Mouse (Mus musculus) neural tube, embryonic 11.5 days (tissue): Measurements from ENCODE around the gene Nanos3. TPM values are rescaled to one million over a fixed set of nuclear protein-coding genes. Genes with fewer than 3 reads are reported as not detected.

Source experiments
- ATAC-seq: fragments of 200-750 bp; cut with Nextera tagmentation; 2 replicates; pipeline ENCODE4 v1.8.0; 2017; ENCODE audit warnings: moderate number of reproducible peaks, mild to moderate bottlenecking, moderate TSS enrichment, moderate library complexity; ENCODE audit not compliant: insufficient read depth, low FRiP score, low TSS enrichment
- DNase-seq: peaks from one replicate; pipeline ENCODE4 v3.0.0-alpha.2; 2015; ENCODE audit warnings: low spot score
- H3K27ac ChIP-seq: fragments of 300-500 bp; sonication (generic); 2 replicates; pipeline ENCODE4 v1.5.1; 2014; ENCODE audit warnings: low read depth, mild to moderate bottlenecking, low read length
- H3K27me3 ChIP-seq: fragments of 300-500 bp; sonication (generic); 2 replicates; pipeline ENCODE4 v1.6.1; 2014; ENCODE audit warnings: mild to moderate bottlenecking, low read length, mixed read lengths; ENCODE audit not compliant: control insufficient read depth, insufficient read depth
- H3K36me3 ChIP-seq: fragments of 300-500 bp; sonication (generic); 2 replicates; pipeline ENCODE4 v1.6.1; 2014; ENCODE audit warnings: mild to moderate bottlenecking, low read length, moderate library complexity, mixed read lengths; ENCODE audit not compliant: control insufficient read depth, insufficient read depth
- H3K4me1 ChIP-seq: fragments of 300-500 bp; sonication (generic); 2 replicates; pipeline ENCODE4 v1.6.1; 2014; ENCODE audit warnings: low read length, mixed read lengths; ENCODE audit not compliant: control insufficient read depth, insufficient read depth
- H3K4me2 ChIP-seq: fragments of 300-500 bp; sonication (generic); 2 replicates; pipeline ENCODE4 v1.6.1; 2014; ENCODE audit warnings: low read depth, mild to moderate bottlenecking, moderate library complexity
- H3K4me3 ChIP-seq: fragments of 300-500 bp; sonication (generic); 2 replicates; pipeline ENCODE4 v1.5.1; 2014; ENCODE audit warnings: low read depth, low read length
- H3K9ac ChIP-seq: fragments of 300-500 bp; sonication (generic); 2 replicates; pipeline ENCODE4 v1.6.1; 2014; ENCODE audit warnings: mild to moderate bottlenecking, low read length
- H3K9me3 ChIP-seq: fragments of 300-500 bp; sonication (generic); 2 replicates; pipeline ENCODE4 v1.6.1; 2016; ENCODE audit warnings: low read length; ENCODE audit not compliant: control insufficient read depth
- WGBS: fragments of 180-500 bp; shearing (Covaris S2); extraction: QIAGEN DNeasy Blood & Tissue Kit; methylation state at CpG from one replicate; pipeline ENCODE4 v1.1.7; 2014; 5-methylcytosine and 5-hydroxymethylcytosine counted together
- polyA plus RNA-seq: library from polyadenylated mRNA; unstranded; fragments of >200 nt; fragmentation: Nextera tagmentation; extraction: Ambion mirVana; gene quantifications from 2 replicates; pipeline ENCODE4 v1.2.1, GENCODE M21; 2014

The Nanos3 gene
- 6.2 TPM in 2 replicates for polyA plus RNA-seq

- no peaks in the 10 kb centered on the region for H3K27me3 ChIP-seq
- H3K9ac ChIP-seq = peak within 1 kb of the TSS; percentile 100
- no peaks in the 10 kb centered on the region for H3K36me3 ChIP-seq
- H3K4me2 ChIP-seq = peak within 1 kb of the TSS; percentile 85
- H3K9me3 ChIP-seq = no peaks in the 10 kb centered on the region
- peaks cover 28% of the 10 kb centered on the region for H3K4me1 ChIP-seq
- DNase-seq (no peak), ATAC-seq (no peak)
- 89% methylated on average over 7 of the region's 7 CpGs for WGBS
- peak within 1 kb of the TSS; percentile 90; the same call in 1 of the 2 replicates for H3K27ac ChIP-seq
- peak within 1 kb of the TSS; percentile 89 for H3K4me3 ChIP-seq
These were observed at the start of gene Nanos3 for GRCm38 (mm10) chr8:84185117-84185516. Gene Nanos3, minus strand, starts transcription at chr8:84185217.

- no peak overlapping the region for H3K4me2 ChIP-seq
- H3K4me3 ChIP-seq = no peak overlapping the region
- peaks cover 5% of the 10 kb centered on the region for H3K4me1 ChIP-seq
- no peaks in the 10 kb centered on the region for H3K27me3 ChIP-seq
- DNase-seq = no peak
- WGBS = 91% methylated on average over 2 of the region's 2 CpGs
- H3K9ac ChIP-seq = no peak overlapping the region
- no peak for ATAC-seq
- no peaks in the 10 kb centered on the region for H3K9me3 ChIP-seq
- peaks cover 24% of the 10 kb centered on the region for H3K36me3 ChIP-seq
- H3K27ac ChIP-seq = no peak overlapping the region
These were observed 48.0 kb upstream of the Nanos3 start for GRCm38 (mm10) chr8:84233055-84233454.

GRCm38 (mm10) chr8:84230735-84231134, 45.7 kb upstream of the Nanos3 start:
- H3K27ac ChIP-seq = no peak overlapping the region
- DNase-seq = no peak
- peaks cover 32% of the 10 kb centered on the region for H3K36me3 ChIP-seq
- H3K9me3 ChIP-seq = no peaks in the 10 kb centered on the region
- H3K4me3 ChIP-seq = no peak overlapping the region
- H3K9ac ChIP-seq = no peak overlapping the region
- H3K4me2 ChIP-seq = no peak overlapping the region
- ATAC-seq = no peak
- WGBS = 78% methylated on average over 17 of the region's 17 CpGs
- H3K4me1 ChIP-seq = peaks cover 5% of the 10 kb centered on the region
- no peaks in the 10 kb centered on the region for H3K27me3 ChIP-seq

- Histone ChIP-seq H3K4me2 (no peak overlapping the region), H3K27ac (no peak overlapping the region), H3K4me3 (no peak overlapping the region), H3K36me3 (peaks cover 36% of the 10 kb centered on the region), H3K9me3 (no peaks in the 10 kb centered on the region), H3K9ac (no peak overlapping the region), H3K27me3 (no peaks in the 10 kb centered on the region), H3K4me1 (no peaks in the 10 kb centered on the region)
- WGBS = 82% methylated on average over 21 of the region's 21 CpGs
- no peak for DNase-seq
- ATAC-seq = no peak
These were observed 38.5 kb upstream of the Nanos3 start for GRCm38 (mm10) chr8:84223322-84224029.

GRCm38 (mm10) chr8:84222566-84223165, 37.6 kb upstream of the Nanos3 start:
- WGBS = 89% methylated on average over 9 of the region's 9 CpGs
- DNase-seq (no peak), ATAC-seq (no peak)
- Histone ChIP-seq H3K4me3 (no peak overlapping the region), H3K27me3 (no peaks in the 10 kb centered on the region), H3K9ac (no peak overlapping the region), H3K9me3 (no peaks in the 10 kb centered on the region), H3K4me2 (no peak overlapping the region), H3K36me3 (peaks cover 36% of the 10 kb centered on the region), H3K4me1 (no peaks in the 10 kb centered on the region), H3K27ac (no peak overlapping the region)

- Histone ChIP-seq H3K27me3 (no peaks in the 10 kb centered on the region), H3K4me1 (no peaks in the 10 kb centered on the region), H3K27ac (no peak overlapping the region), H3K9ac (no peak overlapping the region), H3K9me3 (no peaks in the 10 kb centered on the region), H3K4me2 (no peak overlapping the region), H3K36me3 (peaks cover 28% of the 10 kb centered on the region), H3K4me3 (no peak overlapping the region)
- ATAC-seq (no peak), DNase-seq (no peak)
- WGBS = 90% methylated on average over 7 of the region's 7 CpGs
These were observed 35.1 kb upstream of the Nanos3 start for GRCm38 (mm10) chr8:84220105-84220504.

GRCm38 (mm10) chr8:84218143-84218542, 33.1 kb upstream of the Nanos3 start:
- Histone ChIP-seq H3K4me2 (no peak overlapping the region), H3K9ac (no peak overlapping the region), H3K27me3 (no peaks in the 10 kb centered on the region), H3K4me1 (no peaks in the 10 kb centered on the region), H3K4me3 (no peak overlapping the region), H3K27ac (no peak overlapping the region), H3K9me3 (no peaks in the 10 kb centered on the region), H3K36me3 (peaks cover 21% of the 10 kb centered on the region)
- no peak for DNase-seq
- 97% methylated on average over 5 of the region's 5 CpGs for WGBS
- ATAC-seq = no peak

- H3K27me3 ChIP-seq = no peaks in the 10 kb centered on the region
- no peaks in the 10 kb centered on the region for H3K9me3 ChIP-seq
- no peak overlapping the region for H3K9ac ChIP-seq
- no peak overlapping the region for H3K4me3 ChIP-seq
- DNase-seq = no peak
- no peaks in the 10 kb centered on the region for H3K4me1 ChIP-seq
- no peak for ATAC-seq
- H3K4me2 ChIP-seq = no peak overlapping the region
- no peak overlapping the region for H3K27ac ChIP-seq
- WGBS = 95% methylated on average over 11 of the region's 11 CpGs
- peaks cover 22% of the 10 kb centered on the region for H3K36me3 ChIP-seq
These were observed 32.2 kb upstream of the Nanos3 start for GRCm38 (mm10) chr8:84217206-84217605.

GRCm38 (mm10) chr8:84213277-84213676, 28.3 kb upstream of the Nanos3 start:
- no peaks in the 10 kb centered on the region; the same call in 1 of the 2 replicates for H3K4me1 ChIP-seq
- no peaks in the 10 kb centered on the region for H3K27me3 ChIP-seq
- no peak overlapping the region for H3K4me3 ChIP-seq
- H3K9ac ChIP-seq = no peak overlapping the region
- ATAC-seq (no peak), DNase-seq (no peak)
- 94% methylated on average over 4 of the region's 4 CpGs for WGBS
- H3K27ac ChIP-seq = no peak overlapping the region
- no peak overlapping the region for H3K4me2 ChIP-seq
- peaks cover 17% of the 10 kb centered on the region for H3K36me3 ChIP-seq
- no peaks in the 10 kb centered on the region for H3K9me3 ChIP-seq
